Mouse (Mus musculus): ENCODE measurements around the gene Prdm16.

GRCm38 (mm10) chr4:154299541-154300271 is 337.0 kb downstream of the Prdm16 start:
- no peak for TF ChIP-seq CEBPB (IDR thresholded peaks at IDR 0.05; ENCODE audit: low read depth)
- no peak for TF ChIP-seq CTCF (IDR thresholded peaks at IDR 0.05; ENCODE audit: control insufficient read depth, insufficient read depth, insufficient read length)
- no peak for TF ChIP-seq USF1 (IDR thresholded peaks at IDR 0.05; ENCODE audit: low read depth)
- no peak for TF ChIP-seq FOSL1 (IDR thresholded peaks at IDR 0.05; ENCODE audit: insufficient read depth, low read length, poor library complexity, severe bottlenecking)

All from C2C12 (cell line).